Mouse (Mus musculus) cerebellum, adult 9-10 months (tissue): ENCODE measurements around the gene Sec14l3.
"Not testable (repeated sequence)": the region's sequence is repeated elsewhere in the genome, so short reads cannot be mapped to it uniquely, and the experiment has no call there.

Source experiments
- DNase-seq: peaks from one replicate; pipeline ENCODE4 v3.0.0; 2022

Sec14l3 gene

DNA sequence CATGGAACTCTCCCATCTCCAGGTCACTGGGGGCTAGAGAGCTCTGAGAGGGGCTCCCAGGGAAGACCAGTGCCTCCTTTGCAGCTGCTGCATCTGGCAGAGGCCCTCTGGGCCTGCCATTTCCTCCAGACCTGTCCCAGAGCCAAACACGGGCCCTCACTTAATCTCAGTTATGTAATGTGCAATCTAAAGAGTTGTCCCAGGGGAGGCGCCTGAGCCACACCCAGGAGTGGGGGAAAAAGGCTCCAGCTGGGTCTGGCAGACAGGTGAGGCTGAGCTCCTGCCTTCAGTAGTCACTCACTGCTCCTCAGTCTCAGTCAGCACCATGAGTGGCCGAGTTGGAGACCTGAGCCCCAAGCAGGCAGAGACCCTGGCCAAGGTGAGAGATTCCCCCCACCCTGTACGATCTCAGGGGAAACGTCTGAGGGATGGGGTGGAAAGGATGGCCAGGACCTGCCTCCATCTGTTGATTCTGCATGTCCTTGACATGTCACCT is at the start of gene Sec14l3:
Gene Sec14l3, plus strand, starts transcription at position 215 of the 496 bp plus-strand sequence.
- no peak for DNase-seq

DNA sequence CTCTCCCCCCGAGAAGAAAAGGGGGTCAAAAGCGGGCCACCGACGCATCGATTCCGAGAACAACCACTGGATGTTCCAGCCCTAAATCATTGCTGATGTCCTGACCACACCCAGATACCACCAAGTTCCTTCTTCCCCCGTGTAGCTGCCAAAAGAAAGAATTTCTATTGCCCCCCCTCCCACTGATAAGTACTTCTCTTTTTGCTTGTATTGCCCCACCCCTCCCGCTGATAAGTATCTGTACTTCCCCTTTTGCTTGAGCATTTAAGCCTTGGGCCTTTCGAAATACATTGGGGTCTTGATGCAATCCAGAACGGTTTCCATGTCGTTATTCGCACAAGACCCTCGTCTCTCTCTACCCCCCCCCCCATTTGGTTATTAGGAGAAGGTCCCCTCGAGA is 48.8 kb upstream of the Sec14l3 start:
- DNase-seq = not testable (repeated sequence)

DNA sequence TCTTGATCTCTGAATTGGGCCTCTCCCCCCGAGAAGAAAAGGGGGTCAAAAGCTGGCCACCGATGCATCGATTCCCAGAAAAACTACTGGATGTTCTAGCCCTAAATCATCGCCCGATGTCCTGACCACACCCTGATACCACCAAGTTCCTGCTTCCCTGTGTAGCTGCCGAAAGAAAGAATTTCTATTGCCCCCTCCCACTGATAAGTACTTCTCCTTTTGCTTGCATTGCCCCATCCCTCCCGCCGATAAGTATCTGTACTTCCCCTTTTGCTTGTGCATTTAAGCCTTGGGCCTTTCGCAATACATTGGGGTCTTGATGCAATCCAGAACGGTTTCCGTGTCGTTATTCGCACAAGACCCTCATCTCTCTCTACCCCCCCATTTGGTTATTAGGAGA is 42.5 kb upstream of the Sec14l3 start:
- not testable (repeated sequence) for DNase-seq

GRCm38 (mm10) chr11:4023321-4023720 is 41.3 kb upstream of the Sec14l3 start:
- no peak for DNase-seq

DNA sequence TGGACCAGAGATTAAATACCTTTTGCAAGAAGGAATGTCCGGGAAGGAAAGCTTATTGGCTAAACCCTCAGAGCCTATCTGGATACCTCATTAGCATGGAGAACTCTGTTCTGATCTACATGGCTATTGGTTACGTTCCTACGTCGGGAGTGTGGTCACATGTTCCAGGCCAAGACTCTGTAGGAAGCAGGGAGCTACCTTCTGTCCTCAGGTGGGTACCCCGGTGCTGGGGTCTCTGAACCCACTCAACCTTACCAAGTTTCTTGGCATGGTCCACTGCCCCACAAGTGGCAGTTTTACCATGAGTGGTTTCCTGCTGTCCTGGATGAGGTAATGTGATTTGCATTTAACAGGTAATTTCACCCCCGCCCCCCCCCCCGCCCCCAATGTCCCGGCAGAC is 37.6 kb upstream of the Sec14l3 start:
- DNase-seq = no peak

GRCm38 (mm10) chr11:4027561-4028334 is 36.9 kb upstream of the Sec14l3 start:
- DNase-seq = no peak

DNA sequence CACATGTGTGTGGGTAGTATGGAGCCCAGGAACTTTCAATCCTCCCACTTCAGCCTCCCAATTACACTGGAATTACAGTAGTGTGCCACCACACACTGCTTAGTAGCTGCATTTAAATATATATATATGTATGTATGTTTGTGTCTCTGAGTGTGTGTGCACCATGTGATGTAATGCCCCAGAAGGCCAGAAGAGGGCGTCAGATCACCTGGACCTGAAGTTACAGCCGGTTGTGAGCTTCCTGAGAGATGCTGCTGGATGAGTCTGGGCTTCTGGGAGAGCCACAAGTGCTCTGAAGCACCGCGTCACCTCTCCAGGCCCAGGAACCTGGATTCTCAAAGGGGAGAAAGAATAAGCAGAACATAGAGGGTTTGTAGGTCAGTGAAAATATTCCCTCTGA is 35.3 kb upstream of the Sec14l3 start:
- no peak for DNase-seq

- no peak for DNase-seq
Measured at GRCm38 (mm10) chr11:4031126-4031941, 33.3 kb upstream of the Sec14l3 start, which contains the start of gene Sec14l4. Sec14l4 (plus strand) TSS chr11:4031462.

- no peak for DNase-seq
Measured at GRCm38 (mm10) chr11:4031961-4032360, 32.7 kb upstream of the Sec14l3 start.

- DNase-seq = no peak
Measured at GRCm38 (mm10) chr11:4033471-4033870, 31.2 kb upstream of the Sec14l3 start.

DNA sequence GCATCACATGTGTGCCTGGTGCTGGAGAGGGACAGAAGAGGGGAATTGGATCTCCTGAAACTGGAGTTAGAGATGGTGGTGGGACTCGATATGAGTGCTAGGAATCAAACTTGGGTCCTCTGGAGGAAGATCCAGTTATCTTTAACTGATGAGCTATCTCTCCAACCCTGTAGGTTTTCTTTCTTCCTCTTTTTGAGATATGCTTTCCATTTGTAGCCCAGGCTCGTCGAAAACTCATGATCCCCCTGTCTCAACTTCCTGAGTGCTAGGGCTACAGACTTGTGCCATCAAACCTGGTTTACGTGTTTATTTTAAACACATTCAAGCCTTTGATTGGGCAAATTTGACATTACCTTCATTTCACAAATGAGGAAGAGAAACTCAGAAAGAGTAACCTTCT is 30.5 kb upstream of the Sec14l3 start:
- DNase-seq = no peak

- no peak for DNase-seq
Measured at GRCm38 (mm10) chr11:4035116-4035892, 29.3 kb upstream of the Sec14l3 start.

GRCm38 (mm10) chr11:4035916-4036315 is 28.7 kb upstream of the Sec14l3 start:
- no peak for DNase-seq

DNA sequence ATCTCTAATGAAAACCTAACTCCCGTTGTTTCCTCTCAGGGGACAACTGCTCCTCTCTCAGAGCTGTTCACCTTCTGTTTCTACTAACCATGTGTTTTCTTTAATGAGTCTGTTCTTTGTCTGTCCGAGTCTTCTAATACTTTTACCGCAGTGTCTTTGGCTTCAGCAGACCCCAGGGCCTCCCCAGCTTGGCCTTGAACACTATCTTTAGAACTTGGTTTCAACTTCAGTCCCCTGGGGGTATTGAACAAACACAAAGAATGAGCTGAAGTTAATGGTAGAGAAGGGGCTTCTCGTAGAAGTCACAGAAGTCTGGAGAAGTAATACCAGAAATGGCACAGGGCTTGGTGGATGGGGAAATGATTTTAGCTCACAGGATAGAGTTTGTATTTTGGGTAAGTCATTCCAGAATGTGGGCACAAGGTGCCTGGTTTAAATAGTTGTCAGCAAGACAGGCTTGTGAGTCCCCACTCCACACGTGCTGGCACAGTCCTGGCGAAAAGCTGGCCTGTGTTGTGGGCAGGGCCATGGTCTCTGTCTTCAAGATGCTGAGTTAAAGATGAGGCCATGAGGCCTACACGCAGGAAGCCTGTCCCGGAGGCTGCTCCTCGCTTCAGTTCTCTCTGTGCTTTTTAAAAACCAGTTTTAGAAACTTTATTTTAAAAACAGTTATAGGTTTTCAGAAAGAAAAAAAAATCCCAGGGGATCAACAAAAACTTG is 28.1 kb upstream of the Sec14l3 start:
- DNase-seq = no peak

DNA sequence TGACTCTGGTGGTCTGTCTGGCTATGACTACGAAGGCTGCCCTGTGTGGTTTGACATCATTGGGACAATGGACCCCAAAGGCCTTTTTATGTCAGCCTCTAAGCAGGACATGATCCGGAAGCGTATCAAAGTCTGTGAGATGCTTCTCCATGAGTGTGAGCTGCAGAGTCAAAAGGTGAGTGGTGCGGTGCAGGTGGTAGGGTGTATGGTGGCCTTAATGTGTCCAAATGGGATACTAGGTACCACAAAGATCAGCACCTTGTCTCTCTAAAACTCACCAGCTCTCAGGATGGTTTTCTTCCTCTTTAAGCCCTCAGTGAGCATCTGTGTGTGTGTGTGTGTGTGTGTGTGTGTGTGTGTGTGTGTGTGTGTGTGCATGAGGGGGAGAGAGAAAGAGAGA is 24.7 kb upstream of the Sec14l3 start:
- no peak for DNase-seq

- DNase-seq = no peak
Measured at GRCm38 (mm10) chr11:4041123-4041625, 23.5 kb upstream of the Sec14l3 start.

GRCm38 (mm10) chr11:4043081-4043480 is 21.6 kb upstream of the Sec14l3 start:
- no peak for DNase-seq

- no peak for DNase-seq
Measured at GRCm38 (mm10) chr11:4046526-4046925, 18.1 kb upstream of the Sec14l3 start.

- DNase-seq = no peak
Measured at GRCm38 (mm10) chr11:4047766-4048165, 16.9 kb upstream of the Sec14l3 start.

DNA sequence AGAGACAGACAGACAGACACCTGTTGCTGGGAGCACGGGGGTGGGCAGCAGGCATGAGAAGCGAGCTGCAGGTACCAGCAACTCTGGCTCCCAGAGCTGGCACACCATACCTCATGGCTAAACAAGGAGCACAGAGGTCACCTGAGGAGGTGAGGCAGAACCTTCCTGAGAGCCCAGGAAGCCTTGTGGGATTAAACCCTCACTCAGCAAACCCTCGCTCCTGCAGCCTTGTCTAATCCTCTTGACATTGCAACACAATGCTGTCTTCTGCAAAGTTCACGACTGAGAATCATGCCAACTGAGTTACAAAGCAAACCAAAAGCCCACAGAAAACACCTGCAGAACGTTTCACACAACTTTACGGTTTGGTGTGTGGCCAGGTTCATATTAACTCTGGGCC is 16.2 kb upstream of the Sec14l3 start:
- DNase-seq = no peak

- peak; percentile 67 for DNase-seq
Measured at GRCm38 (mm10) chr11:4053586-4053985, 11.1 kb upstream of the Sec14l3 start.
